In the genomic region with DNA sequence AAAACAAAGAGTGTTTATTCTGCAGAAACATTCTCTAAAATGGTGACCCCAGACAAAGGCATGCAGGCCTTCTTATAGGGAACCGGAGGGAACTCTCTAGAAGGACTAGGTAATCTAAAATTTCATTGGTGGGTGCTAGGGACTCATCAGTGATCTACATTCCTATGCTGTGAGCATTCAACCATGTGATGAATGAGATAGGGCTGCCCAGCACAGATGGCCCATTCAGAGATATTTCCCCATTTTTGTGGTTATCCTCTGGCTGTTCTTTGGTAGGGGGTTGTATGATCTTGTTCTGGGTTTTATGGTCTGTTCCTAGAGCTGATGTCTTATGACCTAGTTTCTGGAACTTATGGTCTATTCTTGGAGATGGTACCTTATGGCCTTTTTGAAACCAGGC, we compare ENCODE assay signal across 19 mouse cellular contexts. TPM values are rescaled to one million over a fixed set of nuclear protein-coding genes. Genes with fewer than 3 reads are reported as not detected.
DNase-seq lines count a peak whose midpoint lies in the region; TF ChIP-seq lines count a peak whose summit lies in the region.
"Had no signal": no experiment of that assay in that cellular context is flagged by ENCODE, and none has a peak within 500 bp of the region (broad histone marks: within the 10 kb centered on the region; RNA-seq: fewer than 3 reads in every experiment).

No protein-coding gene starts in this region.

- peak in 1 of 2 experiments; percentile 37; a peak in 1 of 4 replicates for TF ChIP-seq EP300 in MEL (IDR thresholded peaks at IDR 0.05; ENCODE audit: low read depth in 1 of 2, low read length in 2 of 2)

- H3K4me1 ChIP-seq in MEL (ENCODE audit: control insufficient read depth in 1 of 2, insufficient read depth in 2 of 2, low read length in 2 of 2), result no peaks in the 10 kb centered on the region

- no peaks in the 10 kb centered on the region for H3K9me3 ChIP-seq in MEL (replicated peaks; ENCODE audit: insufficient read depth, low read length)

- no peaks in the 10 kb centered on the region for H3K36me3 ChIP-seq in MEL (ENCODE audit: control insufficient read depth in 1 of 2, insufficient read depth in 2 of 2, low read length in 2 of 2)
- H3K36me3 ChIP-seq: G1E had no signal

- no peak overlapping the region for H3K27ac ChIP-seq in MEL (ENCODE audit: control insufficient read depth, low read depth, low read length)

- no peaks in the 10 kb centered on the region for H3K27me3 ChIP-seq in MEL (ENCODE audit: control insufficient read depth in 1 of 2, insufficient read depth in 2 of 2, low read length in 2 of 2)
- H3K27me3 ChIP-seq: CH12.LX, Patski had no signal

- no peaks in the 10 kb centered on the region for H3K79me2 ChIP-seq in MEL (ENCODE audit: control insufficient read depth, insufficient read depth, low read length, poor library complexity)

- no peak overlapping the region for H3K9ac ChIP-seq in MEL (ENCODE audit: control insufficient read depth, low read depth, low read length, poor library complexity, severe bottlenecking)

- TF ChIP-seq RAD21 in MEL (IDR thresholded peaks at IDR 0.05; ENCODE audit: low read depth, low read length), result no peak

- no peak for TF ChIP-seq CTCF in MEL (IDR thresholded peaks at IDR 0.05 in 2 of 3, conservative IDR thresholded peaks at IDR 0.05 in 1 of 3; ENCODE audit: control insufficient read depth in 1 of 3, insufficient read depth in 1 of 3, low read depth in 2 of 3, low read length in 3 of 3, poor library complexity in 1 of 3, severe bottlenecking in 1 of 3)

- DNase-seq in MEL (ENCODE audit: low read depth, low spot score) (peak; percentile 68), MEL-GATA-1-ER (ENCODE audit: extremely low read depth, low read depth) (peak; percentile 29)
- DNase-seq in urinary bladder, postnatal 14 days (ENCODE audit: low spot score), result no peak
- DNase-seq in gastrocnemius, postnatal 4 days (ENCODE audit: low spot score in 2 of 2), result no peak
- DNase-seq: adrenal gland, adult 2 months; adrenal gland, adult 8-10 months; adrenal gland, postnatal 10 days; adrenal gland, postnatal 14 days; adrenal gland, postnatal 25 days; adrenal gland, postnatal 36 days; B cell, adult 2 months; cerebellum, adult 11 months; cerebellum, adult 11-12 months; cerebellum, adult 18-20 months; cerebellum, adult 2 months; cerebellum, adult 8-10 months had no signal

- no peak for TF ChIP-seq POLR2A in MEL (IDR thresholded peaks at IDR 0.05; ENCODE audit: control insufficient read depth in 1 of 2, insufficient read depth in 1 of 2, low read depth in 1 of 2, low read length in 2 of 2, poor library complexity in 1 of 2)

- no peak overlapping the region for H3K4me3 ChIP-seq in MEL (ENCODE audit: control insufficient read depth in 1 of 2, insufficient read depth in 1 of 2, low read depth in 2 of 2, low read length in 2 of 2)

TF ChIP-seq in MEL, 35 proteins besides CTCF, POLR2A, EP300 and RAD21:
- TF ChIP-seq ETS1 (IDR thresholded peaks at IDR 0.05; ENCODE audit: low read depth, low read length), result 0 out of 2 replicates have a peak, but pooled peaks have one; percentile 16
- peak; percentile 43; the same call in 1 of the 2 replicates for TF ChIP-seq TCF12 (IDR thresholded peaks at IDR 0.05; ENCODE audit: low read depth, low read length)
- no peak for TF ChIP-seq E2F4 (IDR thresholded peaks at IDR 0.05; ENCODE audit: borderline replicate concordance, low read depth, low read length)
- TF ChIP-seq TAL1 (IDR thresholded peaks at IDR 0.05; ENCODE audit: low read length), result peak; percentile 66
- 0 out of 2 replicates have a peak, but pooled peaks have one; percentile 31 for TF ChIP-seq GATA1 (IDR thresholded peaks at IDR 0.05; ENCODE audit: low read depth, low read length)

RNA-seq across cellular contexts. Expression of gene Zfp599, which starts 9.2 kb away (rescaled TPM):
- 10.5 and 12.1 TPM in 2 replicates for total RNA-seq in MEL (2012; rRNA removed)
- 1 to 10 TPM in 1 of 2 experiments, not detected in 1; 7.6 TPM for polyA plus RNA-seq in MEL (2012; ENCODE audit: insufficient read depth in 1 of 2, insufficient read length in 2 of 2, low read depth in 1 of 2, low replicate concordance in 2 of 2, missing spikeins in 1 of 2)
- under 1 TPM; 0.21 to 0.27 TPM for total RNA-seq in gastrocnemius, postnatal 4 days (2021)

RNA-seq across cellular contexts. Expression of gene Zfp810, which starts 38.6 kb away (rescaled TPM):
- total RNA-seq in MEL (2012; rRNA removed), result not detected in 2 replicates
- under 1 TPM in 1 of 2 experiments, not detected in 1; 0.13 TPM for polyA plus RNA-seq in MEL (2012; ENCODE audit: insufficient read depth in 1 of 2, insufficient read length in 2 of 2, low read depth in 1 of 2, low replicate concordance in 2 of 2, missing spikeins in 1 of 2)
- total RNA-seq in gastrocnemius, postnatal 4 days (2021), result 1 to 10 TPM; 4.2 to 5.2 TPM

RNA-seq across cellular contexts. Expression of gene Zfp809, which starts 43.4 kb away (rescaled TPM):
- 58.6 and 67.8 TPM in 2 replicates for total RNA-seq in MEL (2012; rRNA removed)
- 100 to 1,000 TPM in 1 of 2 experiments, not detected in 1; 101 TPM for polyA plus RNA-seq in MEL (2012; ENCODE audit: insufficient read depth in 1 of 2, insufficient read length in 2 of 2, low read depth in 1 of 2, low replicate concordance in 2 of 2, missing spikeins in 1 of 2)
- 10 to 100 TPM; 13.4 to 15.0 TPM for total RNA-seq in gastrocnemius, postnatal 4 days (2021)

Comparison
In these comparisons a context has a peak if more than half of its experiments do, and no peak if none do; other contexts are left out.
1. DNase-seq: peak in MEL (single experiment) and MEL-GATA-1-ER (single experiment); none in urinary bladder, postnatal 14 days (single experiment) and gastrocnemius, postnatal 4 days (0 of 2).